Mouse (Mus musculus): Measurements from ENCODE around the gene Cyp8b1.

The Cyp8b1 gene

DNA sequence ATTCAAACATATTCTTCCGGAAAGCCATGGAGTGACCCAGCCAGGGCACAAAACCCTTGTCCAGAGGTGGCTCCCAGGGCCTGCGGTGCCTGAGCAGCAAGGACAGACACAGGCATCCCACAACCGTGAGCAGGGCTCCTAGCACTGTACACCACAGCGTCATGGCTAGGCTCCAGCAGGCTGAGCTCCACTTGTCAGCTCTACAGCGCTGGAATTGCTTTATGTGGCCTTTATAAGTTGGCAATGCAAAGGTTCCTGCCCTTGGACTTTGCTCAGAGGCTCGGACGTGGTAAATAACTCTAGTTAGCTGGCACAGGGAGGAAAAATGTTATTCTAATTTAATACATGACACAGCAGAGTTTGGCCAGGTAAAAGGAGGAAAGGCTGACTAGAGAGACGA is at the start of gene Cyp8b1:
Gene Cyp8b1, minus strand, starts transcription at position 204 of the 400 bp plus-strand sequence.
- DNase-seq (ENCODE audit: low spot score in 2 of 2) = no peak

- no peak for DNase-seq (ENCODE audit: low spot score in 2 of 2)
Measured at GRCm38 (mm10) chr9:121964941-121965340, 48.8 kb upstream of the Cyp8b1 start.

GRCm38 (mm10) chr9:121959966-121960635 is 44.0 kb upstream of the Cyp8b1 start:
- DNase-seq (ENCODE audit: low spot score in 2 of 2) = no peak

GRCm38 (mm10) chr9:121952596-121952995 is 36.5 kb upstream of the Cyp8b1 start:
- no peak for DNase-seq (ENCODE audit: low spot score in 2 of 2)

- no peak for DNase-seq (ENCODE audit: low spot score in 2 of 2)
Measured at GRCm38 (mm10) chr9:121951114-121951423, 35.0 kb upstream of the Cyp8b1 start.

GRCm38 (mm10) chr9:121950418-121951113 is 34.5 kb upstream of the Cyp8b1 start, which contains the start of gene Fam198a:
Fam198a (plus strand) TSS chr9:121950988.
- DNase-seq (ENCODE audit: low spot score in 2 of 2) = no peak

DNA sequence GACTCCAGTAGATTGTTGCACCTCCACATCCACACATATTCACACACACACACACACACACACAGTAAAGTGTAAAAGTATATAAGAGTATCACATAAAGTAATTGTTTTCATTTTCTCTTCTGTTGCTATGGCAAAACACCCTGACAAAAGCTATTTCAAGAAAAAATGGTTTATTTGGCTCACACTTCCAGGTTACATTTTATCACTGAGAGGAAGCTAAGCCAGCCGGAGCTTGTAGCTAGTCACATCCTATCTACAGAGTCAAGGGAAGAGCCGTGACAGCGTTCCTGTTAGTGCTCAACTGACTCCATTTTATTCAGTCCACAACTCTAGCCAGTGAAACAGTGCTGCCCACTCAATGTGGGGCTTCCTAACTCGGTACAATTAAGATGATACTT is 32.3 kb upstream of the Cyp8b1 start:
- DNase-seq (ENCODE audit: low spot score in 2 of 2) = no peak

- peak in 1 of 2 experiments; percentile 75 for DNase-seq (ENCODE audit: low spot score in 2 of 2)
Measured at GRCm38 (mm10) chr9:121947784-121948183, 31.7 kb upstream of the Cyp8b1 start.

- no peak for DNase-seq (ENCODE audit: low spot score in 2 of 2)
Measured at GRCm38 (mm10) chr9:121943628-121944027, 27.5 kb upstream of the Cyp8b1 start.

DNA sequence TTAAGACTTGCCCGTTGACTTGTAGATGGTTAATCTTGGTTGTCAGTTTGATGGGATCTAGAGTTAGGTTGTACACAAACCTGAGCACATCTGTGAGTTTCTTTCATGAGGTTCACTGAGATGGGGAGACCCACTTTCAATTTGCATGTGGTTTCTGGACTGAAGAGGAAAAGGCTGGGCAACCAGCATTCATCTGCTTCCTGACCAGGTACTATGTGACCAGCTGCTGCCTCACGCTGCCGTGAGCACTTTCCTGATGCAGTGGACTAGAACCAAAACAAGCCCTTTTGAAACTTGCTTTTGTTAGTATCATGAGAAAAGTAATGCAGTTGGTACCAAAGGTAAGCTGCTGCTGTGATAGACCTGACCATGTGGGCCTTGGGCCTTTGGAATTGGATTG is 26.9 kb upstream of the Cyp8b1 start:
- no peak for DNase-seq (ENCODE audit: low spot score in 2 of 2)

- no peak for DNase-seq (ENCODE audit: low spot score in 2 of 2)
Measured at GRCm38 (mm10) chr9:121937944-121938355, 21.8 kb upstream of the Cyp8b1 start.

DNA sequence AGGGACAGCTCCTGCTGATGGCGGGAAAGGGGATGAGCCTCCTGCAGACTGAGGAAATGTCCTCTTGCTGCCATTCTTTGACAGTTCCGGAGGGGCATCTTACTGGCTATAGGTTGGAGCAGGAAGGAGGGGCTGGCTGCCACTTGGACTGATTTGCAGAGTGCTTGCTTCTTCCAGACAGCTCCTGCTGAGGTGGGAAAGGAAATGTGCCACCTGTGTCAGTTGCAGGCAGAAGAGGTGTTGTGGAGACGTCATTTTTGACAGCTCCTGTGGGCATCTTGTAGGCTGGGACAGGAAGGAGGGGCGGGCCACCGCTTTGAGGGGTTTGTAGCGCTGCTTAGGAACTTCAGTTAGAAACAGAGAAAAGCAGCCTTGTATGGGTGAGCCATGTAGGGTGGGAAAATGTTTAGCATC is 21.4 kb upstream of the Cyp8b1 start:
- DNase-seq (ENCODE audit: low spot score in 2 of 2) = no peak

DNA sequence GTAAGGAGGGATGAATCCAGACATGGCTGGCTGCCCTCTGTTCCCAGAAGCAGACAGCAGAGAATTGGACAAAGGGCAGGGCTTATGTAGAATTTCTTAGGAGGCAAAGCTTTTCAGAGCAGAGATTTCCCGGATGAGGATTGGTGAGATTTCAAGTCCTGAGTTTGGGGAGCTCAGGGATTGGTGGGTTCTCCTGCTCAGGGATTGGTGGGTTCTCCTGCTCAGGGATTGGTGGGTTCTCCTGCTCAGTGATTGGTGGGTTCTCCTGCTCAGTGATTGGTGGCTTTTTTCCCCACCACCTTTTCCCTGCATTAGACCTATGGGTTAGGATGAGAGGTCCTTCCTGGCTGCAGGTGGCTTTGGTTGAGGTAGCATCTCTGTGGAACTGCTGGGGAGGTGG is 20.8 kb upstream of the Cyp8b1 start:
- DNase-seq (ENCODE audit: low spot score in 2 of 2) = no peak

DNA sequence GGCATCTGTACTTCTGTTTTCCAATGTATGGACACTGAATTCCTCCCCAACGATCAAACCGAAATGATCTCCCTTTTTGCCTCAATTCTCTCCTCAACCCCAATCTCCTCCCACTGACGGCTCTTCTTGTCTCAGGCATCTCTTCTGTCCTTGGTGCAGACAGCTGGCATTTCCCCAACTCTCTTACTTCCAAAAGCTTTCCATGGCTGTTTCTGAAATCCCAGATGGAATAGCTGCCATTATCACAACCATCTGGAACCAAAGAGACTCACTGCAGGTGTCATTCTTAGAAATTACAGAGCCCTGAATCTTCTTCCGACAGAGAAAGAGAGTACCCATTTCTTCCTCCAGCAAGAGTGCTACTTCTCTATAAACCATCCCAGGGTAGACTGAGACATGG is 18.8 kb upstream of the Cyp8b1 start:
- DNase-seq (ENCODE audit: low spot score in 2 of 2) = no peak

- DNase-seq (ENCODE audit: low spot score in 2 of 2) = peak in 1 of 2 experiments; percentile 79
Measured at GRCm38 (mm10) chr9:121928498-121928897, 12.4 kb upstream of the Cyp8b1 start.

- DNase-seq (ENCODE audit: low spot score in 2 of 2) = no peak
Measured at GRCm38 (mm10) chr9:121927721-121928120, 11.6 kb upstream of the Cyp8b1 start.

- no peak for DNase-seq (ENCODE audit: low spot score in 2 of 2)
Measured at GRCm38 (mm10) chr9:121926634-121927405, 10.7 kb upstream of the Cyp8b1 start.

DNA sequence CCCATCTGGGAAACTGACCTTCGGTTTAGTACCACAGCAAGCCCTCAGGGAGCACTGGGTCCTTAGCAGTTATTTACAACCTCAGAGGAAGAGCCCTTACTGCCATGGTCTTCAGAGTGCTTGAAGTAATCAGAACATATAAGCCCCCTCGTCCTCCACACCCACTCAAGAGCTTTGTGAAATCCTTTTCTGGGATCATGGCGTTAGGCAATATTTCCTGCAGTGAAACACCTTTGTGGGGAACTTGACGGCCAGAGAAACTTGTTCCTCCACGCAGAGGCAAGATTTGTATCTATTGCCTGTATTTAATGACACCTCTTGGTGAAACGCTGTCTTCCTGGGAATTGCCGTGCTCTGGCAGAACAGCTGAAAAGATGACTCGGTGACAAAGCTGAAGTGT is 9.9 kb upstream of the Cyp8b1 start:
- DNase-seq (ENCODE audit: low spot score in 2 of 2) = no peak

DNA sequence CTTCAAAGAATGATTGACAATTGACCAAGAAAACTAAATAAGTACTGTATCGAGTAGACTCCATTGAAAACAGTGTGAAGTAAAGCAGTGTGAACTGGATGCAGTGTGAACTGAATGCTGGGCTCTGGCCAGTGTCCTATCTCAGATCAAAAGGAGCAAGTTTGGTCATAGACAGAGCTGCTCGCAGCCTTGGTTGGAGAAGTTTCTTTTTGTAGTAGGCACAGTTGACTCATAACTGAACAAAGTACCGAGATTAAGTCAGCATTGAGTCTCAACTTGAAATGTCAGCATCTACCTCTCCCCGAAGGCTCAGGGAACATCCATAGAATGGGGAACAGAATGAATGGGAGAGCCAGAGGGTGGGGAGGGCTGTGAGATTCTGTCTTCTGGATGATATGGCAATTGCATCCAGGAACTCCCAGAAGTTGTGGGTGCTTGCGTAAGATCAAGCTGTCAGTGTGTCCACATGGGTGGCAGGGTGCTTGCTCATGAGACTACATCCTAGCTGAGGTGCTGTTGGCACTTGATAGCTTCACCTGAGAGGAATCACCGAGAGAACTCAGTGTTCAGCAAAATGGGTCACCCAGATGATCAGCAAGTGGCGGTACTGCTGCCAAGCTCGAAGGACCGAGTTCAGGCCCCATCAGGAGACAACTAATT is 8.9 kb upstream of the Cyp8b1 start:
- no peak for DNase-seq (ENCODE audit: low spot score in 2 of 2)

DNA sequence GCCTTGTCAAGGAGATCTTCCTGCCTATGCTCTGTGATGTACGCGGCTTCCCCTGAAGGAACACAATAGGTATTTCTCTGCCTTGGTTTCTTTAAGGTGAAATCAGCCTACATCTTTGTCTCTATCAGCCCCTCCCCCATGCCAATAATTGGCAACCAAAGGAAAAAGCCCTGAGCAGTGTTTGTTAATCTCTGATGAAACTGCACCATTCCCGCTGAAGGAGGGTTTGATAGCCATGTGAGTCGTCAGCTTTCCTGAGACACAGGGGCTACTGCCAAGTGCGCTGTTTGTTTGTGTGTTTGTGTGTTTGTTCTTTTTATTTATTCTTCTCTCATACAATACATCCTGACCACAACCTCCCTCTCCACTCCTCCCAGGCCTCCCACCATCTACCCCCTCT is 7.8 kb upstream of the Cyp8b1 start:
- DNase-seq (ENCODE audit: low spot score in 2 of 2) = no peak

- no peak for DNase-seq (ENCODE audit: low spot score in 2 of 2)
Measured at GRCm38 (mm10) chr9:121923443-121923842, 7.3 kb upstream of the Cyp8b1 start.

DNA sequence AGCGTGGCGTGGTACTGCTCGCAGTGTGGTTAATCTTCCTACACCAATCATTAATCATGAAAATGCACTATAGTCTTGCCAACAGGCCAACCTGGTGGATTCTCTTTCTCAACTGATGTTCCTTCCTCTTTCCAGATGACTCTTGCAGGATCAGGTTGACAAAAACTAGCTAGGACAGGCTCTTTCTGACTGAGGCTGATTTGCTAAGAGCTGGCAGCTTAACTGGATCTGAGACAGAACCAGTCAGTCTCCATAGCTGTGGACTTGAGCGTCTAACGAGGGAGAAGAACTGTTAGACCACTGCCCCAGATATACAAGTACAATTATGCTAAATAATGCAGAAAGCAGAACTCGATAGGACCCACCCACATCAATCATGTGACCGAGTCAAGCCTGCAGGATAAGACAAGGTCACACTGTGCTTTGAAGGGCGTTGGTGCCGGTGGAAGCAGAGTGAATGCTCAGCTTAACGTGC is 3.0 kb upstream of the Cyp8b1 start:
- DNase-seq (ENCODE audit: low spot score in 2 of 2) = no peak
